Mouse (Mus musculus): Measurements from ENCODE around the gene Sdhaf1. TPM values are rescaled to one million over a fixed set of nuclear protein-coding genes. Genes with fewer than 3 reads are reported as not detected.

Gene Sdhaf1
- polyA plus RNA-seq, 1 experiment from 2014 or later: 17.2 TPM

- Histone ChIP-seq H3K27me3 (replicated peaks; ENCODE audit: control insufficient read depth, insufficient read depth, low read length) (peaks cover 12% of the 10 kb centered on the region), H3K9me3 (ENCODE audit: control insufficient read depth, low read length) (no peaks in the 10 kb centered on the region), H3K36me3 (ENCODE audit: control insufficient read depth, insufficient read depth, low read length) (peaks cover 12% of the 10 kb centered on the region; the same call in 1 of the 2 replicates), H3K4me1 (replicated peaks; ENCODE audit: control insufficient read depth, insufficient read depth, low read length) (no peaks in the 10 kb centered on the region), H3K4me3 (ENCODE audit: low read depth, low read length) (no peak overlapping the region), H3K9ac (ENCODE audit: low read length) (no peak overlapping the region), H3K4me2 (ENCODE audit: low read length) (no peak overlapping the region), H3K27ac (ENCODE audit: low read depth) (no peak overlapping the region)
- no peak; the same call in 1 of the 2 replicates for ATAC-seq (replicated peaks; ENCODE audit: low FRiP score, low TSS enrichment, low read depth)
- WGBS: 22% methylated on average over 6 of the region's 6 CpGs
- peak; percentile 93 for DNase-seq (ENCODE audit: low spot score)
Measured at GRCm38 (mm10) chr7:30353279-30353822, 29.7 kb upstream of the Sdhaf1 start.

- peak; percentile 66; the same call in 1 of the 2 replicates for ATAC-seq (replicated peaks; ENCODE audit: low FRiP score, low TSS enrichment, low read depth)
- H3K4me2 ChIP-seq (ENCODE audit: low read length): no peak overlapping the region
- WGBS: 1% methylated on average over 30 of the region's 30 CpGs
Measured at GRCm38 (mm10) chr7:30347828-30348227, 24.1 kb upstream of the Sdhaf1 start.

DNA sequence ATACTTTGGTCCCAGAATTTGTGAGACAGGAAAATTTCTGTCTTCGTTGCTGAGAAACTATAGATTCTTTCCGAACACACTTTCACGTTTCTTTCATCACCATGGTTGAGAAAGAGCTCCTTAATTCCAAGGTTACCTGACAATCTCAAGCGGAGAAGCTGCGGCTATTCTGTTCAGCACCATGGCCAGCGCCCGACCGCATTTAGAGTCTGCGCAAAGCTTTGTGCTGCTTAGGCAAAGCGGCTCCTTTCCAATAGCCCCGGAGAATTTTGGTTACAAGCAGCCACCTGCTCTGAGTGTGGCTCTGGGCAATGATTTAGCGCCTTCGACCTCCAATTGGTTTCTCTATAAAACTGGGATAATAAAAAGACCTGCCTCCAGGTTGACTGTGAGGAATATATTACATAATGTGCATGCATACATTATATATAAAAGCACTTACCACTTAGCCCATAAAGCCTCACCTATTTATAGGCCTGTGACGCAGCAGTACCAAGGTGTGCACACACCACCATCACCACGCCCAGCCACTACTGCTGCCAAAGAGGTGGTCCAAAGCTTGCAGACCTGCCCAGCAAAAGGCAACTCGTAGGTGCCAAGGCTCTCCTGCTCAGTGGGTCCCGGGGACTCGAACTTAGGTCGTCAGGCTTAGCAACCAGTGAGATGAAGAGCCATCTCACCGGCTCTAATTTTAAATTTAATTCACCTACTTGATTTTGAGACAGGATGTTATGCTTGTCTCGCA lies 23.1 kb upstream of the Sdhaf1 start:
- Histone ChIP-seq H3K4me2 (ENCODE audit: low read length) (no peak overlapping the region), H3K4me1 (replicated peaks; ENCODE audit: control insufficient read depth, insufficient read depth, low read length) (no peaks in the 10 kb centered on the region), H3K27ac (ENCODE audit: low read depth) (no peak overlapping the region), H3K4me3 (ENCODE audit: low read depth, low read length) (no peak overlapping the region), H3K9ac (ENCODE audit: low read length) (no peak overlapping the region), H3K36me3 (ENCODE audit: control insufficient read depth, insufficient read depth, low read length) (no peaks in the 10 kb centered on the region), H3K27me3 (replicated peaks; ENCODE audit: control insufficient read depth, insufficient read depth, low read length) (peaks cover 33% of the 10 kb centered on the region), H3K9me3 (ENCODE audit: control insufficient read depth, low read length) (no peaks in the 10 kb centered on the region)
- DNase-seq (ENCODE audit: low spot score) (peak; percentile 92), ATAC-seq (replicated peaks; ENCODE audit: low FRiP score, low TSS enrichment, low read depth) (no peak)
- 26% methylated on average over 21 of the region's 21 CpGs for WGBS

More at GRCm38 (mm10) chr7:30347828-30348227, 24.1 kb upstream of the Sdhaf1 start:
- H3K27ac ChIP-seq (ENCODE audit: low read depth): no peak overlapping the region
- peak; percentile 80 for DNase-seq (ENCODE audit: low spot score)
- H3K9me3 ChIP-seq (ENCODE audit: control insufficient read depth, low read length): no peaks in the 10 kb centered on the region
- H3K36me3 ChIP-seq (ENCODE audit: control insufficient read depth, insufficient read depth, low read length): no peaks in the 10 kb centered on the region
- no peak overlapping the region for H3K4me3 ChIP-seq (ENCODE audit: low read depth, low read length)
- peaks cover 33% of the 10 kb centered on the region for H3K27me3 ChIP-seq (replicated peaks; ENCODE audit: control insufficient read depth, insufficient read depth, low read length)
- H3K9ac ChIP-seq (ENCODE audit: low read length): no peak overlapping the region
- no peaks in the 10 kb centered on the region for H3K4me1 ChIP-seq (replicated peaks; ENCODE audit: control insufficient read depth, insufficient read depth, low read length)

DNA sequence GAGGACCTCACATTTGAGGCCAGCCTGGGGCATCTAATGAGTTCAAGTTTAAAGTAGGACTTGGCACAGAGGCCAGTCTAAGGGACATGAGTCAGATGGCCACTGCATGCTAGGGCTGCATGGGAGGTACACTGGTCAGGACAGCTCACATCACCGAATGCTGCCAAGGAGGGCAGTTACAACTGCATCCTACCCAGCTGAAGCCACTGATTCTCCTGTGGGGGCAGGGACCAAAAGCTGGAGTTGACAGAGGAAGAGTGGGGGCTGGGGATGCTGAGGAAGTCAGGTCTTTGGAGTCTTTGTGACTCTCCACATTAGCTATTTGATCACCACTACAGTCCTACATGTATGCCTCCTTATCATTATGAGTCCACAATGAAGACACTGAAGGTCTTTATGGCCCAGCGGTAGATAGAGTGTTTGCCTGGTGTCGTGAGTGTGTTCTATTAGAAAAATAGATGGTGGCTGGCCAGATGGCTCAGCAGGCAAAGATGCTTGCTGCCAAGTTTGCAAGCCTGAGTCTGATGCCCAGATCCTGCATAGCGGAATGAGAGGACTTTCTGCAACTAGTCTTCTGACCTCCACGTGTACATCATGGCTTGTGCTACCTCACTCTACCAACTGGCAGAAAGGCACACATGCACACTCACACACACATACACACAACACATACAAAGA lies 15.9 kb upstream of the Sdhaf1 start:
- H3K4me1 ChIP-seq (replicated peaks; ENCODE audit: control insufficient read depth, insufficient read depth, low read length): no peaks in the 10 kb centered on the region
- no peaks in the 10 kb centered on the region for H3K9me3 ChIP-seq (ENCODE audit: control insufficient read depth, low read length)
- no peak overlapping the region for H3K4me3 ChIP-seq (ENCODE audit: low read depth, low read length)
- no peak for ATAC-seq (replicated peaks; ENCODE audit: low FRiP score, low TSS enrichment, low read depth)
- WGBS: 72% methylated on average over 5 of the region's 5 CpGs
- no peak overlapping the region for H3K4me2 ChIP-seq (ENCODE audit: low read length)
- H3K9ac ChIP-seq (ENCODE audit: low read length): no peak overlapping the region
- no peaks in the 10 kb centered on the region for H3K36me3 ChIP-seq (ENCODE audit: control insufficient read depth, insufficient read depth, low read length)
- peaks cover 18% of the 10 kb centered on the region for H3K27me3 ChIP-seq (replicated peaks; ENCODE audit: control insufficient read depth, insufficient read depth, low read length)
- no peak overlapping the region for H3K27ac ChIP-seq (ENCODE audit: low read depth)
- no peak for DNase-seq (ENCODE audit: low spot score)

DNA sequence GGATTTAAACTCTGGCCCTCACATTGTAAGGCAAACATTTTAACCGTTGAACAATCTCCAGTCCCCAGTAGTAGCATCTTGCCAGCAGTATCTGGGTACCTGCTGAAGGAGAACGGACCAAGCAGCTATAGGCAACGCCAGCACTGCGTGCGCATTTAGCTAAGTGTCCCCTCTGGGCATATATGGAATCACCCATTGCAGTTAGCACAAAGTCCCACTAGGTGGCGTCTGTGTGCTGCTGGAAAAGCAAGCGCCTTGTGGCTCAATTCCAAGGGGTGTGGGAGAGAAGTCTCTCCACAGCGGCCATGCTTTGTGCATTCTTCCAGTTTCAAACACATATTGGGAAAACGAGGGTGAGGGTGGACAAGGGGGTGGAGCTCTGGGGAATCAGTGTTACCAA lies 12.7 kb upstream of the Sdhaf1 start:
- 4% methylated on average over 9 of the region's 9 CpGs for WGBS
- H3K9me3 ChIP-seq (ENCODE audit: control insufficient read depth, low read length): no peaks in the 10 kb centered on the region
- no peak overlapping the region for H3K27ac ChIP-seq (ENCODE audit: low read depth)
- H3K9ac ChIP-seq (ENCODE audit: low read length): no peak overlapping the region
- peaks cover 27% of the 10 kb centered on the region for H3K27me3 ChIP-seq (replicated peaks; ENCODE audit: control insufficient read depth, insufficient read depth, low read length)
- H3K36me3 ChIP-seq (ENCODE audit: control insufficient read depth, insufficient read depth, low read length): no peaks in the 10 kb centered on the region
- H3K4me3 ChIP-seq (ENCODE audit: low read depth, low read length): no peak overlapping the region
- peaks cover 5% of the 10 kb centered on the region for H3K4me1 ChIP-seq (replicated peaks; ENCODE audit: control insufficient read depth, insufficient read depth, low read length)
- H3K4me2 ChIP-seq (ENCODE audit: low read length): no peak overlapping the region
- DNase-seq (ENCODE audit: low spot score): peak; percentile 92
- peak; percentile 45; the same call in 1 of the 2 replicates for ATAC-seq (replicated peaks; ENCODE audit: low FRiP score, low TSS enrichment, low read depth)

DNA sequence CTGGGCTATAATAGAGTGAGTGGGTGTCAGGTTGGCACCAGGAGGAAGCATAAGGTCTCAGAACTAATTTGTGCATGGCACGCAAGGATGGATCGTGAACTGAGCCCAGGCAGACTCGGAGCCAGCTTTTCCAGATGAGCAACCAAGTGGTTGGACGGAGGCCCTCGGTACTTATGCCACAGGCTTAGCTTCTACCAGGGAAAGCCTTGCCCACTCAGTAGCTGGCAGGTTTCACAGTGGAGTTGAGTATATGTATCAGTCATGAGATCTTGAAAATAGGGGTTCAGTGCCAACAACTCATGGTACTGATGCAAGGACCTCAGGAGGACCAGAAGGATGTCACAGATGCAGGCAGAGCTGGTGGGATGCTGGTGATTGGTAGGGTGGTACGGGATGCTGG lies 12.0 kb upstream of the Sdhaf1 start:
- no peak for DNase-seq (ENCODE audit: low spot score)

DNA sequence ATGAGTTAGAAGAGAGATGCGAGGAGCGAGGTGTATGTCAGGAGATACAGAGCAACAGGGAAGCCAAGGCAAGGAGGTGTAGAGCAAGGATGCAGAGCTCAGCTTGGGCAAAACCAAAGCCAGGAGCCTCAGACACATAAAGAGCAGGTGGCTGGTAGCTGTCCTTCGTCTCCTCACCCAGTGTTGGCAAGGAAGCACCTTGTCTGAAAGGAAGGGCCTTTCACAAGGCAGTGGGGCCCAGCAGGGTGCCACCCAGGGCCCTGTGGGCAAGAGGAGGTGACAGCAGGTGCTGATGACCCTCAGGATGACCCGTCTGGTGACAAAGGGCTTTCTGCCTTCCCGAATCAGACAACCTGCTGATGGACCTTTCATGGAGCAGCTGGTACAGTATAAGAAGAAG lies 10.9 kb upstream of the Sdhaf1 start:
- Histone ChIP-seq H3K4me3 (ENCODE audit: low read depth, low read length) (no peak overlapping the region), H3K36me3 (ENCODE audit: control insufficient read depth, insufficient read depth, low read length) (no peaks in the 10 kb centered on the region), H3K4me1 (replicated peaks; ENCODE audit: control insufficient read depth, insufficient read depth, low read length) (peaks cover 5% of the 10 kb centered on the region), H3K4me2 (ENCODE audit: low read length) (no peak overlapping the region), H3K27me3 (replicated peaks; ENCODE audit: control insufficient read depth, insufficient read depth, low read length) (peaks cover 27% of the 10 kb centered on the region), H3K27ac (ENCODE audit: low read depth) (no peak overlapping the region), H3K9me3 (ENCODE audit: control insufficient read depth, low read length) (no peaks in the 10 kb centered on the region), H3K9ac (ENCODE audit: low read length) (no peak overlapping the region)
- no peak for DNase-seq (ENCODE audit: low spot score)
- WGBS: 74% methylated on average over 5 of the region's 5 CpGs
- no peak for ATAC-seq (replicated peaks; ENCODE audit: low FRiP score, low TSS enrichment, low read depth)

More for the DNA sequence above, 12.0 kb upstream of the Sdhaf1 start:
- WGBS: 77% methylated on average over 6 of the region's 6 CpGs
- no peaks in the 10 kb centered on the region for H3K36me3 ChIP-seq (ENCODE audit: control insufficient read depth, insufficient read depth, low read length)
- ATAC-seq (replicated peaks; ENCODE audit: low FRiP score, low TSS enrichment, low read depth): no peak
- no peaks in the 10 kb centered on the region for H3K9me3 ChIP-seq (ENCODE audit: control insufficient read depth, low read length)
- H3K27me3 ChIP-seq (replicated peaks; ENCODE audit: control insufficient read depth, insufficient read depth, low read length): peaks cover 27% of the 10 kb centered on the region
- H3K4me2 ChIP-seq (ENCODE audit: low read length): no peak overlapping the region
- no peak overlapping the region for H3K4me3 ChIP-seq (ENCODE audit: low read depth, low read length)
- H3K4me1 ChIP-seq (replicated peaks; ENCODE audit: control insufficient read depth, insufficient read depth, low read length): peaks cover 5% of the 10 kb centered on the region
- no peak overlapping the region for H3K27ac ChIP-seq (ENCODE audit: low read depth)
- no peak overlapping the region for H3K9ac ChIP-seq (ENCODE audit: low read length)

GRCm38 (mm10) chr7:30333436-30333835 lies 9.7 kb upstream of the Sdhaf1 start:
- H3K27ac ChIP-seq (ENCODE audit: low read depth): no peak overlapping the region
- no peaks in the 10 kb centered on the region for H3K9me3 ChIP-seq (ENCODE audit: control insufficient read depth, low read length)
- WGBS: 22% methylated on average over 4 of the region's 4 CpGs
- no peak overlapping the region for H3K9ac ChIP-seq (ENCODE audit: low read length)
- peak; percentile 59 for DNase-seq (ENCODE audit: low spot score)
- H3K4me1 ChIP-seq (replicated peaks; ENCODE audit: control insufficient read depth, insufficient read depth, low read length): peaks cover 5% of the 10 kb centered on the region
- no peak overlapping the region for H3K4me3 ChIP-seq (ENCODE audit: low read depth, low read length)
- peaks cover 27% of the 10 kb centered on the region for H3K27me3 ChIP-seq (replicated peaks; ENCODE audit: control insufficient read depth, insufficient read depth, low read length)
- no peak; the same call in 1 of the 2 replicates for ATAC-seq (replicated peaks; ENCODE audit: low FRiP score, low TSS enrichment, low read depth)
- H3K36me3 ChIP-seq (ENCODE audit: control insufficient read depth, insufficient read depth, low read length): no peaks in the 10 kb centered on the region
- no peak overlapping the region for H3K4me2 ChIP-seq (ENCODE audit: low read length)
